Mouse (Mus musculus) left cerebral cortex, postnatal 10 days (tissue): ENCODE results near the gene Cabp2. TPM values are rescaled to one million over a fixed set of nuclear protein-coding genes. Genes with fewer than 3 reads are reported as not detected.
A peak's percentile ranks its signal among the peaks of the same experiment; 100 is the strongest.

ENCODE experiments used
- DNase-seq, 2 experiments: peaks; one replicate each; pipeline ENCODE4 v3.0.0; 2021 to 2022; ENCODE audit warnings: low spot score in 2 of 2, mixed read lengths in 1 of 2; ENCODE audit errors: extremely low spot score in 1 of 2
- intact Hi-C: fragments of 180-260 bp; cut with DNase I; formaldehyde crosslinking; loops from one replicate; pipeline ENCODE4 v1.15.1; 2025
- total RNA-seq, 2 experiments: library from RNA; stranded (reverse); gene quantifications; 2 replicates each; pipeline ENCODE4 v1.2.3; 2021

The Cabp2 gene
- total RNA-seq, 2 experiments from 2014 or later: not detected

DNA sequence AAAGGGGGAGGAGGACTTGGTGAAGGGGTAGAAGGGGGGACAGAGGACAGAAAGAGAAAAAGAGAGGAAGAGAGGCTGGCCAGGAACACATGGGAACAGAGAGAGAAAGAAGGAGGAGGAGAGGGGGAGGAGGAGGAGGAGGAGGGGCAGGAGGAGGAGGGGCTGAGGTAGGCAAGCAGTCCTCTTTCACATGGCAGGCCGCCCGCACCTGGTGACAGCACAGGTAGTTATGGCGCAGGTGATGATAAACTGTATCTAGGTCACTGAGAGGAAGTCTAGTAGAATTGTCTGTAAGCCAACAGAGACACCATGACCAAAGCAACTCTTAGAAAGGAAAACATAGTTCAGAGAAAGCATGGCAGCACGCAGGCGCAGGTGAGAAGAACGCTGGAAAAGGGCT lies 10.0 kb upstream of the Cabp2 start:
- intact Hi-C loops: no loop called here
- no peak for DNase-seq

DNA sequence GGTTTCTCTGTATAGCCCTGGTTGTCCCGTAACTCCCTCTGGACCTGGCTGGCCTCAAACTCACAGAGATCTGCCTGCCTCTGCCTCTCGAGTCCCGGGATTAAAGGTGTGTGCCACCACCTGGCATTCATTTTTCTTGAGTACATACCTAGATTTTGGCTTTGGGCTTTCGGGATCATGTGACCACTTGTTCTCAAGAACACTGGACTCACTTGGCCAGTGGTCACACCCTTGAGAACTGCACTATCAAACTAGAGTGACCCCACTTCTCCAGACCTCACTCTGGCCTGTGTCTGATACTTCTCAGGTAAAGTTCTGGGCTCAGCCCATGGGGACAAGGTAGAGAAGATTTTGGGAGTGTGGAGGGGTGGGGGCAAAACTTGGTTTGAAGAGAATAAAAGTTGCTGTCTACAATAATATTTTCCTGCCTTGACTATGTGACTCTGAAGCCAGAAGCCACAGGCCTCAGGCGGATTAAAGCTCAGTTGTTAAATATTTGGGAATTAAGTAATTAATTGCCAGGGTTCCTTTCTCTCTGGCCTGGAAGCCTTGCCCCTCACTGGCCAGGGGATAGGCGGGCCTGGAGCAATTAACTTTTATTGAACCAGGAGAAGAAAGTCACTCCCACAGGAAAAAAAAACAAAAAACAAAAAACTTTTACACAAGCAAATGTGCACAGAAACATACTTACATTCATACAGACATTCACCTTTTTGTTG lies 8.5 kb upstream of the Cabp2 start:
- DNase-seq: no peak
- intact Hi-C loops: no loop called here

DNA sequence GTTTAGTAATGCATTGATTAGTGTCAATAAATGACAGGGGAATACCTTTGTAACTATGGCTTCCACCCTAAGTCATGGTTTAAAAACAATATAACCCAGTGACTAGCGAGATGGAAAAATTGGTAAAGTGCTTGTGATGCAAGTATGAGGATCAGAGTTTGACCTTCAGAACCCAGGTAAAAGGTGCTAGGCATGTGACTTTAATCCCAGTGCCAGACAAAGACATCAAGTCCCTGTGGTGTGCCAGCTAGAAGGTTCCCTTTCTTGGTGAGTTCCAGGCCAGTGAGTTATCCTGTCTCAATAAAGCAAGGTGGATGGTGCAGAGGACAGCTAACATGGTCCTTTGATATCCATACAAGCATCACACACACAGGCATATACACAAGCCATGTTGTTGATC lies 5.8 kb upstream of the Cabp2 start:
- intact Hi-C loops: no loop called here
- no peak for DNase-seq

DNA sequence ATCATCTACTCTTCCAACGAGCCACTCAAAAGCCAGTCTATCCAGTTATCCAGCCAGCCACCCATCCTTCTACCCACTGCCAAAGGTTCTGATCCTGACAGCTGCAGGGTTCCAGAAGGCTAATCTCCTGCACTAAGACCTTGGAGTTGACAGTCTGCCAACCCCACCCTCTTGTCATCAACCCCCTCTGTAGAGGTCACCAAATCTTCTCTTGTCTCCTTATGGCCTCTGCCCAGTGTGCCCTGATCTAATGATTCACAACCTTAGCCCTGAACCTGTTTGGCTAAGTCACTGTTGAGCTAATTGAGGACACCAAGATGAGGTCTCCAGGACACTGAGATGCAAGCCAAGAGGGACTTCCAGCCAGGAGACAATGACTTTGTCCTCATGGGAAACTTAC lies 1.8 kb upstream of the Cabp2 start:
- intact Hi-C loops: no loop called here
- peak in 1 of 2 experiments; percentile 21 for DNase-seq

DNA sequence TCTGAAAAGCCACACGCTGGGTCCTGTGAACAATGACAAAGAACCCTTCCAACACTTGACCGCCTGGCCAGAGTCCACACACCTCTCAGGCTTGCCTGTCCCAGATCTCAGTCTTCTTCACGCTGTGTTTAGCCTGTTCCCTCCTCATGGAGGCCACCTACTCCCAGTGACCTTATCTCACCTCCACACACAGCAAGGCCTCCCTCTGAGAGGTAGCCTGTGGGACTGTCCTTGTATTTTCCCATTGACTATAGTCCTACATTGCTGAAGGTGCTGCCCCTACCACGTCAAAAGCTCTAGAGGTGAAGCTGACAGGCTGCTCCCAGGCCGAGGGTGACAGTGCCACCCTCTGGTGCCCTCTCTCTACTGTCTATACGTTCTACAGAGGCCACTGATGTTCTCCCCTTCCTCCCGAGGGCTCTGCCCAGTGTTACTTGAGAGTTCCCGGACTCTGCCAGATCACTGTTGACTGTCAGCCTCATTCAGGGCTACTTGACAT lies 818 bp upstream of the Cabp2 start:
- intact Hi-C loops: no loop called here

DNA sequence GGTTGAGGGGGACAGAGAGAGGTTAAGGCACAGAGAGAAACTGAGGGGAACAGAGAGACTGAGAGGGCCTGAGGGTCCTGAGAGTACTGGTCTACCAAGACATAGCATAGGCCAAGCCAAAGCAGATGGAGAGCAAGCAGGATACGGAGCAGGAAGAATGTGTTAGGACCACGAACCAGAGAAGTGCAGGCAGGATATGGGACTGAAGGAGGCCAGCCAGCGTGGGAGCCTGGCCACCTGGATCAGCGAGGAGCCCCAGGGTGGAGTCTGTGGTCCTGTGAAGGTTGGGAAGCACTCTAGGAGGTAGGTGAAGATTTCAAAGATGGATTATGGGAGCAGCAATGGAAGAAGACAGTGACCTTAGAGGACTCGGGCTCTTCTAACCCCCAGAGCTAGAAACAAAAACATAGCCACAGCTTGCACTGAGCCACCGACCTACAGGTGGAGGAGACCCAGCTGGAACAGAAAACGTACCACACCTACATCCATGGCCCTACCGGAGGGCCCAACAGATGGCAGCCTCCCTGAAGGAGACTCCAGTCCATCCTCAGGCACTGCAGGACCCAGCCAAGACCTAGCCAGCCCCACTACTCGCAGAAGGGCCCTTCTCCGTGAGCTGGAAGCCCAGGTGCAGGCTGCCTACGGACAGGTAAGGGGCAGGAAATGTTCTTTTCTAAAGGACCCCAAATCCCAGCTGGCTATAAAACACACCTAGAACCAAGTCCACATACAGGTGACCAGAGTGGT lies 1.0 kb downstream of the Cabp2 start:
- no peak for DNase-seq
- intact Hi-C loops: no loop called here

More for the DNA sequence above, 818 bp upstream of the Cabp2 start:
- no peak for DNase-seq

DNA sequence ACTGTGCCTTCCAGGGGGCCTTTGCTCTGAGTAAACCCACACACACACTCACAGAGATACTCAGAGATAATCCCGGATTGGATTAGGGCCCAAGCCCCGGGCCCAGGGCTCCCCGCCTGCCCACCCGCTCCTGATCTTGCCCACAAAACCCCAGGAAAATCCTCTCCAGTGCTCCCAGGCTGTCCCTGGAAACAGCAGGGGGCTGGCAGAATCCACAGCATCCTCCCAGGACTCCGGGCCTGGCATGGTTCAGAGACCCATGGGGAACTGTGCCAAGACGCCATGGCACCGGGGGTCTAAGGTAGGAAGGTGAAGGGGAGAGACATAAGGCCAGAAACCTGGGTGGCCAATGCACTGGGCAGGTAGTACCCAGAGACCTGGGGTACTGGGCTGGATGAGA lies 1.9 kb downstream of the Cabp2 start:
- intact Hi-C loops: no loop called here
- DNase-seq: no peak

DNA sequence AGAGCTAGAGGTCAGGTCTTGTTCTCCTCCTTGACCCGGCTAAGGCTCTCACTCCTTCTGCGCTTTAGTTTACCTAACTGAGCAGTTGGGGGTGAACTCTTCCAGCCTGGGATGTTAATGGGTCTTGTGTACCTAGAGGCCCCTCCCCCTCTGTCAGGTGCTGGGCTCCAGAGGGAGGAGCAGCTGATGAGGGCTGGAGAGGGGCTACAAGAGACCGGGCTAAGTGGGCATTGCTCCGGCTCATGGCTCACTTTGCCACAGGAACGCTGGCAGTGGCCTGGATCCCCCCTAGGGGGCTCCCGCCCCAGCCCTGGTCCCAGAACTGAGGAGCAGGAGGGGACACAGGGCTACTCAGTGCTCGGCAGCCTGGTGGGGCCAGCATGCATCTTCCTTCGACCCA lies 2.4 kb downstream of the Cabp2 start:
- no peak for DNase-seq
- intact Hi-C loops: no loop called here

DNA sequence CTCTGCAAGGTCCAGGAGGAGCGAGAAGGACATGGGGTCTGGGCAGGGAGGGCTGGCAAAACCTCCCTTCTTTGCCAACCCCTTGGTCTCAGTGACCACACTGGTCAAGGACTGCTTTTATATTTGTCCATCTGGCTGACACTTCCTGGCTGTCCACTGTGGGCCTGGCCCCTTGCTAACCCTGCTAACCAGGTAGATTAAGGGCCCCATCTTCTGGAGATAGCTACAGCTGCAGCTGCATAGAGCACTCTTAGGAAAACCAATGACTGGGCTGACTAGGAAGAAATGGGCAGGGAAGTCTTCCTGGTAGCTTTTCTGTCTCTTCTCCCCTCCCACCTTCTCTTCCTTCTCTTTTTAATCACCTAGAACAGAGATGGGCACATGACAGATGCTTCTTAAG lies 3.6 kb downstream of the Cabp2 start:
- DNase-seq: no peak
- intact Hi-C loops: loop anchor here (5.0 kb wide), 1 partner anchor 33 kb away; no protein-coding TSS in a partner anchor

DNA sequence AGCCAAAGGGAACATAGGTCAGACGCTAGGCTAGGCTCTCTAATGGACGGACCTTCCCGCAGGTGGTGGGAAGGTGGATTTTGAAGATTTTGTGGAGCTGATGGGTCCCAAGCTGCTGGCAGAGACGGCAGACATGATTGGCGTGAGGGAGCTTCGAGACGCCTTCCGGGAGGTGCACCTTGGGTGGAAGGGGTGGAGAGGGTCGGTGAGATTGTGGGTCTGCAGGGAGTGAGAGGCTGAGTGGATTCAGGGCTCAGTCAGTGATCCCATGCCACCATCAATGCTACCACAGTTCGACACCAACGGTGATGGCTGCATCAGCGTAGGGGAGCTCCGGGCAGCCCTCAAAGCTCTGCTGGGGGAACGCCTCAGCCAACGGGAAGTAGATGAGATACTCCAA lies 4.8 kb downstream of the Cabp2 start:
- intact Hi-C loops: loop anchor here (5.0 kb wide), 1 partner anchor 34 kb away; no protein-coding TSS in a partner anchor
- DNase-seq: no peak

DNA sequence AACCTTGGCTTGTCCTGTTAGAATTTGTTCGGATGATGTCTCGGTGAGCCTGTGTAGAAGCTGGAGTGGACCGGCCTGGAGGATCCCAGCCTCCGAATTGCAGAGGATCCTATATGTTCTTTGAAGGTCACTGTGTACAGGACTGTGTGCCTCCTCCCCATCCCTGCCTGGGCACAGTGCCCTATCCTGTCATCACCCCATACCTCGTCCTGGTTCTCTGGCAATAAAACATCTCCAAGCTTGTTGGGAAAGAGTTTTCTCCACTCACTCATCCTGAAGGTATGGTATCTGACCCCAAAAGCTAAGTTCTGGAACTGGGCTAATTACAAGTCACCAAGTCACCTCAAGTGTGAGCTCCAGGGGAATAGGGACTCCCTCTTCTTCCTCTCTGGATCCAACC lies 5.7 kb downstream of the Cabp2 start:
- no peak for DNase-seq
- intact Hi-C loops: loop anchor here (5.0 kb wide), 1 partner anchor 35 kb away; no protein-coding TSS in a partner anchor

DNA sequence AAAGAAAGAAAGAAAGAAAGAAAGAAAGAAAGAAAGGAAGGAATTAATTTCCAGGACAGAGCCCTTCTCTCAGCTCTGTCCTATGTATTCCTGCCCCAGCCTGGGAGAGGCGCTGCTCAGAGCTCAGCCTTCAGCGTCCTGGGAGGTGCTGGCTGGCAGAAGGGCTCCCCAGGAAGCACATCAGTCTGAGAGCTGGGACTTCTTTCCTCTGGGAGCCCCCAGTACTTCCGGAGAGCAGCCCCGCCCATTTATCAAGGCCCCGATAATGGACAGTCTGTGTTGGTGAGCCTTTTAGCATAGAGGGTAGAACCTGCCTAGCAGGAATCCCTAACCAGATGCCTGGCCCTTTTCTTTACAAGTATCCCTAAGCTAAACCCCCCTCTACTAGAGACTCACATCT lies 6.8 kb downstream of the Cabp2 start:
- intact Hi-C loops: loop anchor here (5.0 kb wide), 1 partner anchor 36 kb away; no protein-coding TSS in a partner anchor
- DNase-seq: no peak

DNA sequence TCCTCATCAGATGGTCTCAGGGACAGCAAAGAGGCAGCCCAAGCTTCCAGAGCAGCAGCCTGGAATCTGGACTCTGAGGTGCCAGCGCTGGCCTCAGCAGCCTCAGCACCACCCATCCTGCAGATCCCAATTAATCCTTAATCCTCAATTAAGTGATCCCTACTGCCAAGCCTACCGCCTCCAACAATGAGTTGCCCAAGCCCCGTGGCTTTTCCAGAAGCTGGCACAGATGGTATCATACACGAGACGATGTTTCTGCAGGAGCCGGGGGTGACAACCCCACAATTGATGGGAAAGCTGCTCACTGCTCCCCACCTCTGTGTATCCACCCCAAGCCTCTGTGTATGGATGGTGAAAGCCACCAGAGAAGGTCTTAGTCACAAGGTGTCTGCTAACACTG lies 7.8 kb downstream of the Cabp2 start:
- no peak for DNase-seq
- intact Hi-C loops: loop anchor here (5.0 kb wide), 1 partner anchor 37 kb away; no protein-coding TSS in a partner anchor

DNA sequence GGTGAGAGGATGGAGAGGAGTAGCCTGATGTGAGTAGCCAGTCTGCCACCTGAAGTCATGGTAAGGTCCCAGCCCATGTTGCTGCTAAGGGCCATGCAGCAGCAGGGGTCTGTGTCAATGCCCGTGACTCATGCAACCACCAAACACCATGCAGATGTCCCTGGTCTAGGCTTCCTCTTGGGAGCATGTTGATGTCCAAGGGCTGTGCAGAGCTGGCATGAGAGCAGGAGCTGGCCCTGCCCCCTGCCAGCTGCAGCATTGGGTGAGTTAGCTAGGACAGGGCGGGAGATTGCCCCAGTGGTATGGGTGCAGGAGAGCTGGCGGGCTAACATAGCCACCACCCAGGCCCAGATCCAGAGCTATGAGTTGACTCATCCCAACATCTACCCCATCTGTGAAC lies 9.1 kb downstream of the Cabp2 start:
- no peak for DNase-seq
- intact Hi-C loops: no loop called here

DNA sequence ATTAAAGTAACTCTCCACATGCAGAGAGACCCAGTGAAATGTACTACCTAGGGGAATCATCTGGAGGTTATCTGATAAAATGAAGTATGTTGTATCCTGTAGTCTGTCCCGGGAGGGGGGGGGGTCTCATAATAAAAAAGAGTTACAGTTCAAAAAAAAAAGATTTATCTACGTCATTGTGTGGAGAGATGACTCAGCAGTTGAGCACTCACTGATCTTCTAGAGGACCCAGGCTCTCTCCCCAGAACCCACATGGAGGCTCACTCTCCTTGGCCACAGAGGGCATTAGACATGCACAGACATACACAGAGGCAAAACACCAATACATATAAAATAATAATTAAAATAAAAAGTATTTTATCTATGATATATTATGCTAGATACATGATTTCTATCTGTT lies 10.0 kb downstream of the Cabp2 start:
- no peak for DNase-seq
- intact Hi-C loops: no loop called here

DNA sequence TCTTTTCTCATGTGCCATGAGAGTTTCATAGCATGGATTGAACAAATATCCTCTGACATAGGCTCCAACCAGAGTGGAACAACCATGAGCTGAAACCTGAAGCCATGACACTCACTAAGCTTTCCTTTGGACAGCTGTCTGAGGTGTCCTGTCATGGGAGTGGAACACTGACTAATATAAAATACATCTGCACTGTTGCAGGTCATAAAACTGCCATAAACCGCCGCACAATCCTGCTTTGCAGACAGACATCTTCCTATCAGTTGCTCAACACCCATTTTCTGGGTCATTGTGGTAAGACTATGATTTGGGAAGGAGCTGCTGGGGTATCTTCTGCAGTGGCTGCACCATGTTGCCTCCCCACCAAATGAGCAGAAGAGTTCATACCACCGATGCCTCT lies 11.4 kb downstream of the Cabp2 start:
- no peak for DNase-seq
- intact Hi-C loops: no loop called here

DNA sequence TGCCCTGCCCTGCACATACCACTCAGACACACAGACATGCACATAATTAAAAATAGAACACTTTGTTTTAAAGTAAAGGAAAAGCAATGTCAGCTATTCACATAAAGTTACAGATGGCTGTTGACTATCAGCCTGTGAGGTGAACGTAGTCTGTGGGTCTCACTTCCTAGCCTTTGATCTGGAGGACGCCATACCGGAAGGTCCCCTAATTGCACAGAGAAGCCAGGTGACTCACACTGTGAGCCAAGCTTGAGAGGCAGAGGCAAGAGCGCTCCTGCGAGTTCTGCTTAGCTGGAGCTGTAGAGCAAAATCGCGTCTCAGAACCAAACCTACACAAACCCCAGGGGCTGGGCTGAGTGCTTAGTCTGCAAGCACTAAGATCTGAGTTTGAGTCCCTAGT lies 12.4 kb downstream of the Cabp2 start:
- DNase-seq: no peak
- intact Hi-C loops: no loop called here

DNA sequence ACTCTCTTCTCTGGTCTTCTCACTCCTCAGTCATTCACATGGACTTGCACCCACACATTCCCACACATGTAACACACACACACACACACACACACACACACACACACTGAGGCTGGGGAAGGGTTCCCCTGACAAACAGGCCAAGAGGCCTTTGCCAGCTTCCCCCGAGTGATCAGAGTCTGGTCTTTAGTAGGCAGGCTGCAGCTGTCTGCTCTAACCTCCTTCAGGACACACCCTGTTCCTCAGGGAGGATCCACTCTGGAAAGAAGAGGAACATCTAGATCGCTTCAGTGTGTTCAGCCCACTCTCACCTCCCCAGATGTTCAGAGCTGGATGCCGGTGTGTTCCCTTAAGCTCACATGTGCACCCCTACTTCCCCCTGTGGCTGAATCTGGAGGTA lies 13.0 kb downstream of the Cabp2 start:
- intact Hi-C loops: no loop called here

DNA sequence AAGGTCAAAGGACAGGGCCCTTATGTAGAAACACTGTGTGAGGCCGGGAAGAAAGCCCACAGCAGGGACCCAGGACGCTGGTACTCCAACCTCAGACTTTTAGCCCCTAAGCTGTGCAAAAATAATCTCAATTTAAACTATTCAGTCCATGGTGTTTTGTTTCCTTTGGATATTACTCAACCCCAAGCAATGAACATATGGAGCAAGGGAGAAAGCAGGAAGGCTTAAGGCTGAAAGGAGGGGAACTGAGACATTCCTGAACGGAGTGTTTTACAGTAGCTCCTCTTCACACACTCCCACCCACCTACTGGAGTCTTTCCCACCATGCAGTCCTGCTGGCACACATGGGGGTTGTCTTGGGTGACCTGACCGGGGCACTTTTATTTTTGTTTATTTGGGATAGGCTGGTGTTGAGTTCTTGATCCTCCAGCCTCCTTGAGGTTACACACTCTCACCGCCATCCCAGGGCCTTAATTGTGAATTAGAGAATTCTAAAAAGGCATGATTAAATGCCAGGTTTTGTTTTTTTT lies 13.5 kb downstream of the Cabp2 start:
- intact Hi-C loops: no loop called here
- no peak for DNase-seq

More for the DNA sequence above, 13.0 kb downstream of the Cabp2 start:
- no peak for DNase-seq

DNA sequence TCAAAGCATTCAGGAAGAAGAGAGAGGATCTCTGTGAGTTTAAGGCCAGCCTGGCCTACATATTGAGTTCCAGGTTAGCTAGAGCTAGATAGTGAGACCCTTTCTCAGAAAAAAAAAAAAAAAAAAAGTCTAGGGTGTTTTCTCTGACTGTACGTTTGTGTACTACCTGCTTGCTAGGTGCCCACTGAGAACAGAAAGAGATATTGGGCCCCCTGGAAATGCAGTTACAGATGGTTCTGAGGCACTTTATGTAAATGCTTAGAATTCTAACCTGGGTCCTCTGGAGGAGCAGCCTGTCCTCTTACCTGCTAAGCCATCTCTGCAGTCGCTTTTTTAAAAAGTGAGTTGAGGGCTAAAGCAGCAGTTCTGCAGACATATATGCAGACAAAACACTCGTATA lies 14.4 kb downstream of the Cabp2 start:
- no peak for DNase-seq
- intact Hi-C loops: no loop called here
